Mouse (Mus musculus) erythroblast, embryonic 14.5 days (primary cell): ENCODE measurements around the gene Grb7.

Source experiments
- GATA1 ChIP-seq: IDR thresholded peaks from 2 replicates; pipeline ENCODE4 v1.6.1; 2012; ENCODE audit warnings: low read length, inconsistent platforms, mixed read lengths
- TAL1 ChIP-seq: IDR thresholded peaks from 3 replicates; pipeline ENCODE4 v1.6.1; 2012; ENCODE audit warnings: low read length, inconsistent platforms, mixed read lengths

DNA sequence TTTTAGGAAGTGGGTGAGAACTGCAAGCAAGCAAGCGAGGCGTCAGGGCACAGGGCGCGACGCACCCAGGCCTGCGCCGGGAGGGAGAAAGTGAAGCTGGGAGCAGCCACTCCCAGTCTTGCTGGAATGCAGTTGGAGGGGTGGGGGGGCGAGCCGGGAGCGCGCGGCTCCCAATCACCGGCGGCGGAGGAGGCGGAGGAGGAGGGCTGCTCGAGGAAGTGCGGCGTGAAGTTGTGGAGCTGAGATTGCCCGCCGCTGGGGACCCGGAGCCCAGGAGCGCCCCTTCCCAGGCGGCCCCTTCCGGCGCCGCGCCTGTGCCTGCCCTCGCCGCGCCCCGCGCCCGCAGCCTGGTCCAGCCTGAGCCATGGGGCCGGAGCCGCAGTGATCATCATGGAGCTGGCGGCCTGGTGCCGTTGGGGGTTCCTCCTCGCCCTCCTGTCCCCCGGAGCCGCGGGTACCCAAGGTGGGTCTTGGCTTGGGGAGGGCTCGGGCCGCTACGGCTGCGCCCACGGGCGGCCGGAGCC, 33.9 kb upstream of the Grb7 start, which contains the start of gene Erbb2:
- TF ChIP-seq TAL1 (no peak), GATA1 (no peak)
